Mouse (Mus musculus): ENCODE measurements around the gene Kcna2.

DNA sequence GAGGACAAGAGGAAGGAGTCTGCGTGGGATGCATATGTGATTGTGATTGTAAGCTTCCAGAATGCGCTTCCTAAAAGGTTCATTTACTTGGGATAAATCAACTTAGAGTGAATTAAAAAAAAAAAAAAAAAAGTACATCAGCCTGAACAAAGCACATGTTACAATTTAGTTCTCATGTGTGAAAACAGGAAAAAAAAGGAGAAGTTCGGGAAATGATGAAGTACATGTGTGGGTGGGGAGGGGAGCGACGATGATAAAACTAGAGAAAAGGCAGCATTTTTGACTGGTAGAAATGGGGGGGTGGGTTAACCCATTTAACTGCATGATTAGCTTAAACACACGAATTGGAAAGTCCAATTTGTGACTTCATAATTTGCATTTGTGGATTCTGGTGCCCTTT, 33.7 kb upstream of the Kcna2 start:
- TF ChIP-seq CTCF (IDR thresholded peaks at IDR 0.05; ENCODE audit: low read depth) (no peak), EP300 (IDR thresholded peaks at IDR 0.05; ENCODE audit: low read depth) (no peak)
